Mouse (Mus musculus): ENCODE measurements around the gene B3galt4. TPM values are rescaled to one million over a fixed set of nuclear protein-coding genes. Genes with fewer than 3 reads are reported as not detected.
A peak's percentile ranks its signal among the peaks of the same experiment; 100 is the strongest.
"Not testable (repeated sequence)": the region's sequence is repeated elsewhere in the genome, so short reads cannot be mapped to it uniquely, and the experiment has no call there.

Gene B3galt4
- polyA plus RNA-seq, 1 experiment from 2014 or later: 5.5 TPM

DNA sequence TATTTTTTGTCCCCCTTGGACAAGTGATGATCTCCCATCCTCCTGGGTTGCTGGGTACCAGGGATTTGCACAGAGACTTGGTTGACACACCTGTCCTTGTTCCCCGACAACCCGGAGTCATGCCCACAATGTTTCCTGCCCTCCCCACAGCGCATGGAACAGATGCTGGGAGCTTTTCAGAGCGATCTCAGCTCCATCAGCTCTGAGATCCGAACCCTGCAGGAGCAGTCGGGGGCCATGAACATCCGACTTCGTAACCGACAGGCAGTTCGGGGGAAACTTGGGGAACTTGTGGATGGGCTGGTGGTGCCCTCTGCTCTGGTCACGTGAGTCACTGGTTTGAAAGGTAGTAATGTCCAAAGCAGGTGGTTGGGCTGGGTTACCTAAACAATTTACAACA lies 7.2 kb upstream of the B3galt4 start:
- 93% methylated on average over 11 of the region's 11 CpGs for WGBS
- Histone ChIP-seq H3K9me3 (ENCODE audit: control insufficient read depth, low read length) (no peaks in the 10 kb centered on the region), H3K9ac (ENCODE audit: low read length) (no peak overlapping the region), H3K36me3 (ENCODE audit: control insufficient read depth, insufficient read depth, low read length) (peaks cover 32% of the 10 kb centered on the region), H3K4me3 (ENCODE audit: low read length) (no peak overlapping the region), H3K27ac (ENCODE audit: low read length) (no peak overlapping the region), H3K4me1 (replicated peaks; ENCODE audit: control insufficient read depth, insufficient read depth, low read length) (peaks cover 17% of the 10 kb centered on the region), H3K4me2 (ENCODE audit: low read depth, low read length) (no peak overlapping the region), H3K27me3 (ENCODE audit: control insufficient read depth, insufficient read depth, low read depth, low read length) (no peaks in the 10 kb centered on the region)
- no peak for ATAC-seq (ENCODE audit: low read depth)

DNA sequence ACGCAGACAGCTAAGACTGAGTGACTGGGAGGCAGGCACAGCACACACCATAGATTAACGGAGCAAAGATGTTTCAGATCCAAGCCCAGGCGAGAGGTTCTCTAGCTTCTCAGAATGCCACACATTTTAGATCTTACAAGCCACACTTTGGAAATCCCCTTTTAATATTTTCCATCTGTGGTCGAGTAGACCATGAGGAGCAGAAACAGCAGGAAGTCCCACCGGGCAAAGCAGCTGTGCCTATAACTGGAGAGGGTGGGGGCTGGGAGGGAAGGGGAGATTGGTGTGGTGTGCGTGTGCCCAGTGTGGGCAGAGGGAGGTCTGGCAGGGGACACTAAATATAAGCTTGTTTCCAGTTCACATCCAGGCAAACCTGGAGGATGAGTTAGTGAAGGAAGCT lies 6.2 kb upstream of the B3galt4 start:
- H3K4me2 ChIP-seq (ENCODE audit: low read depth, low read length): no peak overlapping the region
- H3K36me3 ChIP-seq (ENCODE audit: control insufficient read depth, insufficient read depth, low read length): peaks cover 33% of the 10 kb centered on the region
- no peak overlapping the region for H3K9ac ChIP-seq (ENCODE audit: low read length)
- ATAC-seq (ENCODE audit: low read depth): no peak
- H3K27ac ChIP-seq (ENCODE audit: low read length): no peak overlapping the region
- H3K4me1 ChIP-seq (replicated peaks; ENCODE audit: control insufficient read depth, insufficient read depth, low read length): peaks cover 27% of the 10 kb centered on the region
- WGBS: 80% methylated on average over 6 of the region's 6 CpGs
- no peaks in the 10 kb centered on the region for H3K27me3 ChIP-seq (ENCODE audit: control insufficient read depth, insufficient read depth, low read depth, low read length)
- H3K9me3 ChIP-seq (ENCODE audit: control insufficient read depth, low read length): no peaks in the 10 kb centered on the region
- no peak overlapping the region for H3K4me3 ChIP-seq (ENCODE audit: low read length)

DNA sequence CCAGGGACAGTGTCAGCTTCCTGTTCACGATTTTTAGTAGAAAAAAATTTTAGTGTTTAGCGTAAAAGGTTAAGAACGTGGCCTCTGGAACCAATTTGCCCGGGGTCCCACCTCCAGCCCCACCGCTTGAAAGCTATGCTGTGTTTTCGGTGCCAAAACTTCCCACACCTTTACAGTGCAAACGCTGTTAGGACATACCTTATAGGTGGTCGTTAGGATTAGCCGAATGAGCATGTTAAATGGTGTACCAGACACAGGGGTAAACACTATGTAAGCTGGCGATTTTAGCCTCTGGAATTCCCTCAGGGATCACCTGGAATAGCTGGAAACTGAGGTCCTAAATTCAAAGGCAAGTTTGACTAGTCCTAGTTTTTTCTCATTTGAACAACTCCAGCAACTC lies 5.0 kb upstream of the B3galt4 start:
- H3K4me2 ChIP-seq (ENCODE audit: low read depth, low read length): peak overlapping the region; percentile 78
- peak overlapping the region; percentile 77 for H3K9ac ChIP-seq (ENCODE audit: low read length)
- ATAC-seq (ENCODE audit: low read depth): no peak
- peak overlapping the region; percentile 95 for H3K4me3 ChIP-seq (ENCODE audit: low read length)
- H3K9me3 ChIP-seq (ENCODE audit: control insufficient read depth, low read length): no peaks in the 10 kb centered on the region
- H3K36me3 ChIP-seq (ENCODE audit: control insufficient read depth, insufficient read depth, low read length): peaks cover 35% of the 10 kb centered on the region
- peak overlapping the region; percentile 90; the same call in 1 of the 2 replicates for H3K27ac ChIP-seq (ENCODE audit: low read length)
- no peaks in the 10 kb centered on the region for H3K27me3 ChIP-seq (ENCODE audit: control insufficient read depth, insufficient read depth, low read depth, low read length)
- peaks cover 33% of the 10 kb centered on the region for H3K4me1 ChIP-seq (replicated peaks; ENCODE audit: control insufficient read depth, insufficient read depth, low read length)
- 6% methylated on average over 10 of the region's 10 CpGs for WGBS

DNA sequence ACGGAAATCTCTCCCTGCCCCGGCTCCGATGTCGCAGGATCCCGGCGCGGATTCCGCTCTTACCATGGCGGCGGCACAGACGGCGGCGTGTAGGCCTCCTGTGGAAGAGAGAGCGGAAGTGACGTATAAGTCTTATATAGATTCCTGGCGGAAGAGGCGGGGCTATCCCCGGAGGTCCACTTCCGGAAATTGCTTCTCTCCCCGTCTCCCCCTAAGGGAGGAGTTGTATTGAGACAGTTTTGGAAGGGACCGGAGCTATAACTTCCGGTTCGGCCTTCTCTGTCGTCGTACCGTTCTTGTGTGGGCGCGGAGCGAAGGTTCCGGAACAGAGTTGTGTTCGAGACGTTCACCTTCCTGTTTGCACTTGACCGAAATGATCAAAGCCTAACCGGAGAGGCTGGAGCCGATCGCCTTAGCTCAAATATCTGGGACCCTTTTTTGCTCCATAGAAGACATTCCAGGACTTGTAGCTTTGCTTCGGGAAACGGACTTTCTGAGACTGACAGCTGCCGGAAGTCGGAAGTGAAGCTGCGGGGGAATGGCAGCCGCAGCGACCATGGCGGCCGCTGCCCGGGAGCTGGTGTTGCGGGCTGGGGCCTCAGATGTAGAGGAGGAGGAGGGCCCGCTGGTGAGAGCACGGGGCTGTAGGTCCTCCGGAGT lies 4.4 kb upstream of the B3galt4 start, which contains the start of the genes Vps52 and Rps18:
Gene Vps52, plus strand, starts transcription at position 258 of the 660 bp plus-strand sequence.
Gene Rps18, minus strand, starts transcription at position 447 of the 660 bp plus-strand sequence.
- Histone ChIP-seq H3K4me1 (replicated peaks; ENCODE audit: control insufficient read depth, insufficient read depth, low read length) (peaks cover 37% of the 10 kb centered on the region), H3K4me3 (ENCODE audit: low read length) (peak within 1 kb of the TSS; percentile 95), H3K27me3 (ENCODE audit: control insufficient read depth, insufficient read depth, low read depth, low read length) (no peaks in the 10 kb centered on the region), H3K9ac (ENCODE audit: low read length) (peak within 1 kb of the TSS; percentile 99), H3K9me3 (ENCODE audit: control insufficient read depth, low read length) (no peaks in the 10 kb centered on the region), H3K27ac (ENCODE audit: low read length) (peak within 1 kb of the TSS; percentile 92), H3K4me2 (ENCODE audit: low read depth, low read length) (peak within 1 kb of the TSS; percentile 99), H3K36me3 (ENCODE audit: control insufficient read depth, insufficient read depth, low read length) (peaks cover 32% of the 10 kb centered on the region)
- ATAC-seq (ENCODE audit: low read depth): peak; percentile 86
- WGBS: under 1% methylated on average over 50 of the region's 50 CpGs

DNA sequence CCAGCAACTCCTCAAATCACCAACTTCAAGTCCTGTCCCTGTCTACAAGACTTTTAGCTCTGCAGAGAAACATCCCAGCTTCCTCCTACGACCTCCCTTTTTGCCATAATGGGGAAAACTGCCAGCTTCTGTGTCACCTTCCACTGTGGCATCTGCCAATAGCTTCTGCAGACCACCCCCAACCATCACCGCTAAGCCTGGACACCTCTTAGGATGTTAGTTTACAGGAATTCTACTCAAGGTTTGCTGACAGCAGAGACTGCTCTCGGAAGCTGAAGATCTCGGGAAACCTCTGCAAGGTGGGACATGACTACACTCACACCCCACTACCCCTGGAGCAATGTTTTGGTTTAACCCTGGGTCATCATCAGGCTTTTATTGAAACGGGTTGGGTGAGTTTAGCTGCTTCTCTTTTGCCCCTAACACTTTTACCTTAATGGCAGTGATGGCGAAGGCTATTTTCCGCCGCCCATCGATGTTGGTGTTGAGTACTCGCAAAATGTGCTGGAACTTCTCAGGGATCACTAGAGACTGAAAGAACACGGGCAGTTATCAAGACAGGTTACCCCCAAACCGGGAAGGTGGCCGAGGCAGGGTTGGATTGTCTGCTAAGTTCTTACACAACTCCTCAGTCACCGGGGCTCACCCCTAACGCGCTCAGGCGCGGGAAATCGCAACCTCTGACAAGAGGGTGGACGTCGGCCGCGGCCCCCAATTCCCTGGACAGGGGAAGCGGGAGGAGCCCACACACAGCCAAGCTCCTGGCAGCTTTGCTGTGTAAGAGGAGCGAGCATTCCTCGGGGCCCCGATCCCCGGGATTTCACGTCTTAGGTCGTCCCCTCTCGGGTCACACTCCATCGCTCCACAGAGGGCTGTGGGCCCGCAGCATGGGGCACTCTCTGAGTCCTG lies 3.6 kb upstream of the B3galt4 start:
- peak overlapping the region; percentile 95 for H3K4me3 ChIP-seq (ENCODE audit: low read length)
- ATAC-seq (ENCODE audit: low read depth): peak; percentile 15
- WGBS: under 1% methylated on average over 33 of the region's 33 CpGs
- H3K27me3 ChIP-seq (ENCODE audit: control insufficient read depth, insufficient read depth, low read depth, low read length): no peaks in the 10 kb centered on the region
- H3K36me3 ChIP-seq (ENCODE audit: control insufficient read depth, insufficient read depth, low read length): peaks cover 27% of the 10 kb centered on the region
- H3K4me1 ChIP-seq (replicated peaks; ENCODE audit: control insufficient read depth, insufficient read depth, low read length): peaks cover 44% of the 10 kb centered on the region
- H3K4me2 ChIP-seq (ENCODE audit: low read depth, low read length): peak overlapping the region; percentile 99
- peak overlapping the region; percentile 92 for H3K27ac ChIP-seq (ENCODE audit: low read length)
- H3K9me3 ChIP-seq (ENCODE audit: control insufficient read depth, low read length): no peaks in the 10 kb centered on the region
- peak overlapping the region; percentile 99 for H3K9ac ChIP-seq (ENCODE audit: low read length)

DNA sequence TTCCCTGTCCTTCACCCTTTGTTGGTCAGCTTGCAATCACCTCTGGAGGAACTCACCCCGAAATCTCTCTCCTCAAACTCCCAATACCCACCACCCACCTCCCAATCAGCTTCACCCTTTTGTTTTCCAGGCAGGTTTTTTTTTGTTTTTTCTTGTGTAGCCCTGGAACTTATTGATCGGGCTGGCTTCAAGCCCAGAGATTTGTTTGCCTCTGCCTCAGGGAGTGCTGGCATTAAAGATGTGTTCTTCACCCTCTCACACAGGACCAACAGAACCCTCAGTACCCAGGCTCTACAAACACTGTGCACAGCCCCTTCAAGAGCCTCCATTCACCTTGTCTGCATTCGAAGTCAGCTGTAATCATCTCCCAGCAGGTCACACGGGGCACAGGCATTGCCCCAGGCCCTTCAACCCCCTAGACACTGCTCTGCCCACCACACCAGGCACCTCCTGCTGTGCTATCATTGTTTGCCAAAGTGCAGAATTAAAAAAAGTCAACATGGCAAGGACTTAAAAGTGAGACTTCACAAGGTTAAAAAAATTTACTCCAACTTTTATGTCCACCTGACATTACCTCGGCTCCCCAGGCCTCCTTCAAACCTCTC lies 2.8 kb upstream of the B3galt4 start:
- ATAC-seq (ENCODE audit: low read depth): no peak
- Histone ChIP-seq H3K4me2 (ENCODE audit: low read depth, low read length) (peak overlapping the region; percentile 99), H3K9me3 (ENCODE audit: control insufficient read depth, low read length) (no peaks in the 10 kb centered on the region), H3K27me3 (ENCODE audit: control insufficient read depth, insufficient read depth, low read depth, low read length) (no peaks in the 10 kb centered on the region), H3K4me3 (ENCODE audit: low read length) (peak overlapping the region; percentile 95), H3K36me3 (ENCODE audit: control insufficient read depth, insufficient read depth, low read length) (peaks cover 21% of the 10 kb centered on the region), H3K9ac (ENCODE audit: low read length) (peak overlapping the region; percentile 99), H3K4me1 (replicated peaks; ENCODE audit: control insufficient read depth, insufficient read depth, low read length) (peaks cover 44% of the 10 kb centered on the region), H3K27ac (ENCODE audit: low read length) (peak overlapping the region; percentile 24; the same call in 1 of the 2 replicates)
- WGBS: 36% methylated on average over 5 of the region's 5 CpGs

DNA sequence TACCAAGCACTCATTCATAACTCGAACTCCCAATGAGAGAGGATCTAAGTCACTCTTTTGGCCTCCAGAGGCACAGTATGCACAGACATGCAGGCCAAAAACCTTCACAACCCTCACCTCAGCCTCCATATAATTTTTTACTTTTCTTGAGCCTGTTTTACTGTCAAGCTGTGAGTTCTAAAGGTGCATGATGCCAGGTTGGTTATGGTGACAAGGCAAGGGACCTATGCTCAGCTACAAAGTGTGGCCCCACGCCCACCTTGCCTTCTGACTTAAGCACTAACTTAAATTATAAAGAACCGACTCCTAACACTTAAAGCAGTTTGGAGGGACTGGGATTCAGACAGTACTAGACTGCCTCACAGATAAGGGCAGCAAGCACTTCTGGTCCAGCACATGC lies 2.0 kb upstream of the B3galt4 start:
- no peak overlapping the region for H3K27ac ChIP-seq (ENCODE audit: low read length)
- no peaks in the 10 kb centered on the region for H3K9me3 ChIP-seq (ENCODE audit: control insufficient read depth, low read length)
- no peak overlapping the region for H3K4me3 ChIP-seq (ENCODE audit: low read length)
- H3K36me3 ChIP-seq (ENCODE audit: control insufficient read depth, insufficient read depth, low read length): peaks cover 18% of the 10 kb centered on the region
- H3K9ac ChIP-seq (ENCODE audit: low read length): peak overlapping the region; percentile 99; the same call in 1 of the 2 replicates
- H3K4me2 ChIP-seq (ENCODE audit: low read depth, low read length): no peak overlapping the region; the same call in 1 of the 2 replicates
- H3K4me1 ChIP-seq (replicated peaks; ENCODE audit: control insufficient read depth, insufficient read depth, low read length): peaks cover 44% of the 10 kb centered on the region
- 73% methylated on average over 3 of the region's 3 CpGs for WGBS
- no peak for ATAC-seq (ENCODE audit: low read depth)
- H3K27me3 ChIP-seq (ENCODE audit: control insufficient read depth, insufficient read depth, low read depth, low read length): no peaks in the 10 kb centered on the region

DNA sequence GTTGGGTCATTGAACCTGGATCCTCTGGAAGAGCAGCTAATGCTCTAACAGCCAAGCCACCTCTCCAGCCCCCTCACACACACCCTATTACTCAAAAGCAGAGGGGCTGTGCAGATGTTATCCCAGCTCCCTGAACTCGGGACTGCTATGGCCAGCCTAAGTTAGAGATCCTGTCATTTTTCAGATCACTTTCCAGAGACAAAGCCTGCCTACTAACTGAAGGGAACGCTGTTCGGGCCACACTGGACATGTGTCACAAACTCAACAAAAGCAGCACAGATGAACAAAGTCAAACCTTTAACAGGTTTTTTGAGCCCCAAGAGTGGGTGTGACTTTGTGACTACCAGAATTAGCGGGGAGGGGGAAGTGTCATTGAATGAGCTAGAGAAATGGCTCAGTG lies 1.6 kb upstream of the B3galt4 start:
- peaks cover 18% of the 10 kb centered on the region for H3K36me3 ChIP-seq (ENCODE audit: control insufficient read depth, insufficient read depth, low read length)
- ATAC-seq (ENCODE audit: low read depth): no peak
- no peak overlapping the region for H3K27ac ChIP-seq (ENCODE audit: low read length)
- peaks cover 44% of the 10 kb centered on the region for H3K4me1 ChIP-seq (replicated peaks; ENCODE audit: control insufficient read depth, insufficient read depth, low read length)
- H3K4me3 ChIP-seq (ENCODE audit: low read length): no peak overlapping the region
- peak overlapping the region; percentile 5; the same call in 1 of the 2 replicates for H3K4me2 ChIP-seq (ENCODE audit: low read depth, low read length)
- no peaks in the 10 kb centered on the region for H3K9me3 ChIP-seq (ENCODE audit: control insufficient read depth, low read length)
- no peaks in the 10 kb centered on the region for H3K27me3 ChIP-seq (ENCODE audit: control insufficient read depth, insufficient read depth, low read depth, low read length)
- 63% methylated on average over 4 of the region's 4 CpGs for WGBS
- no peak overlapping the region for H3K9ac ChIP-seq (ENCODE audit: low read length)

DNA sequence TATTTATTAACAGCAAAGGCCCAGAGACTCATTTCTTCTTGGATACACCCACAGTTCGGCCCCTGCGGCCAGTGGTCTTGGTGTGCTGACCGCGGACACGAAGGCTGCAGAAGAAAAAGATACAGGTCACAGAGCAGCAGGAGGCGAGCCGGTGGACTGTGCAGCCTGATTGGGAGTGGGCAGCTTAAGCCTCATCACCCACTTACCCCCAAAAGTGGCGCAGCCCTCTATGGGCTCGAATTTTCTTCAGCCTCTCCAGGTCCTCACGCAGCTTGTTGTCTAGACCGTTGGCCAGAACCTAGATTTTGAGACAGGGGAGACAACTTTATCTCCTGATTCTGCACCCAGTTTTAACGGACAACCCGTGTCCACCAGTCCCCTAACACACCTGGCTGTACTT lies 727 bp upstream of the B3galt4 start:
- WGBS: 75% methylated on average over 13 of the region's 13 CpGs

More for the DNA sequence above, 727 bp upstream of the B3galt4 start:
- H3K27ac ChIP-seq (ENCODE audit: low read length); H3K9ac ChIP-seq (ENCODE audit: low read length); ATAC-seq (ENCODE audit: low read depth); H3K4me3 ChIP-seq (ENCODE audit: low read length); H3K27me3 ChIP-seq (ENCODE audit: control insufficient read depth, insufficient read depth, low read depth, low read length); H3K9me3 ChIP-seq (ENCODE audit: control insufficient read depth, low read length): not testable (repeated sequence)
- peaks cover 18% of the 10 kb centered on the region for H3K36me3 ChIP-seq (ENCODE audit: control insufficient read depth, insufficient read depth, low read length)
- H3K4me1 ChIP-seq (replicated peaks; ENCODE audit: control insufficient read depth, insufficient read depth, low read length): peaks cover 44% of the 10 kb centered on the region
- H3K4me2 ChIP-seq (ENCODE audit: low read depth, low read length): peak overlapping the region; percentile 80
